Mouse (Mus musculus) heart, embryonic 13.5 days (tissue): ENCODE results near the gene Pitpnc1. TPM values are rescaled to one million over a fixed set of nuclear protein-coding genes. Genes with fewer than 3 reads are reported as not detected.
A peak's percentile ranks its signal among the peaks of the same experiment; 100 is the strongest.

ENCODE experiments used
- ATAC-seq: fragments of 200-750 bp; cut with Nextera tagmentation; 2 replicates; pipeline ENCODE4 v1.8.0; 2017; ENCODE audit warnings: moderate TSS enrichment; ENCODE audit not compliant: insufficient number of reproducible peaks, low FRiP score, low TSS enrichment; ENCODE audit errors: extremely low read depth
- H3K27ac ChIP-seq: fragments of 300-500 bp; sonication (generic); replicated peaks from 2 replicates; pipeline ENCODE4 v1.5.1; 2015; ENCODE audit warnings: moderate library complexity, mild to moderate bottlenecking, inconsistent platforms
- H3K27me3 ChIP-seq: fragments of 300-500 bp; sonication (generic); replicated peaks from 2 replicates; pipeline ENCODE4 v1.6.1; 2015; ENCODE audit warnings: mild to moderate bottlenecking, inconsistent platforms
- H3K36me3 ChIP-seq: fragments of 300-500 bp; sonication (generic); 2 replicates; pipeline ENCODE4 v1.6.1; 2015; ENCODE audit warnings: mild to moderate bottlenecking, inconsistent platforms
- H3K4me1 ChIP-seq: fragments of 300-500 bp; sonication (generic); 2 replicates; pipeline ENCODE4 v1.6.1; 2015; ENCODE audit warnings: inconsistent platforms
- H3K4me2 ChIP-seq: fragments of 300-500 bp; sonication (generic); 2 replicates; pipeline ENCODE4 v1.6.1; 2015; ENCODE audit warnings: inconsistent platforms, mild to moderate bottlenecking, moderate library complexity
- H3K4me3 ChIP-seq: fragments of 300-500 bp; sonication (generic); 2 replicates; pipeline ENCODE4 v1.5.1; 2015; ENCODE audit warnings: moderate library complexity, mild to moderate bottlenecking, inconsistent platforms
- H3K9ac ChIP-seq: fragments of 300-500 bp; sonication (generic); 2 replicates; pipeline ENCODE4 v1.6.1; 2015; ENCODE audit warnings: inconsistent platforms, mild to moderate bottlenecking, moderate library complexity
- H3K9me3 ChIP-seq: fragments of 300-500 bp; sonication (generic); 2 replicates; pipeline ENCODE4 v1.6.1; 2016; ENCODE audit warnings: inconsistent platforms
- WGBS: fragments of 180-500 bp; shearing (Covaris S2); methylation state at CpG from one replicate; pipeline ENCODE4 v1.1.7; 2015; ENCODE audit warnings: mixed read lengths; 5-methylcytosine and 5-hydroxymethylcytosine counted together
- polyA plus RNA-seq: library from polyadenylated mRNA; unstranded; fragments of >200 nt; fragmentation: Nextera tagmentation; extraction: Ambion mirVana; gene quantifications from 2 replicates; pipeline ENCODE4 v1.2.1, GENCODE M21; 2015

Gene Pitpnc1
- polyA plus RNA-seq, 1 experiment from 2014 or later: 9.3 TPM

DNA sequence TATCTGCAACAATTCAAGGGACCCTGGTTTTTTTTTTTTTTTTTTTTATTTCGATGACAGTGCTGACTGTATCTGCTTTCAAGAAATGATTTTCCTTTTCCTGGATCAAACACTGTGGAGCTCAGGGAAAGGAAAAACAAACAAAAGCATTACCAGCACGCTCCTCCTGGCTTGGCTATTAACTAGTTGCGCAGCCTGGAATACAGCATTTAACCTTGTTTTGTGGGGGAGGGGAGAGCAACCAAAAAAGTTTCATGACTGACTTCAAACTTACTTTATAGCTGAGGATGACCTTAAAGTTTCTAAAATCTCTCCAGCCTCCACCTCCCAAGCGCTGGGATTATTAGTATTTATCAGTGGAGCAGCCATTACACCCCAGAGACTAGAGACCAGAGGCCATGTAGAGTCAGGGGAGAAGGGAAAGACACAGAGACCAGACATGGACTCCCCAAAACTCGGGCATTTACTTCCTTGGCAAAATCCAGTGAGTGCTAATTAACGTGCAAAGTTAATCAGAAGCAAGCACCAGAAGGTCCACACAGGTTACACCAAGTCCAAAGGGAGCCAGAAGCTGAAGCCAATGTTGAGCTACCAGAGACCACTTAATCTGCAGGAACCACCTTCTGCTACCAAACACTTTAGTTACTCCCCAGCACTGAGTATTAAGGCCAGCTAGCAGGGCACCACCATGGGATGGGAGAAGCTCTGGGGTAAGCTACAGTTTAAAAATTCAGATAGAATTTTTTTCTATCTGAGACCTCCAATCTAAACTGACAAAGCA is 3.7 kb downstream of the Pitpnc1 start:
- Histone ChIP-seq H3K27ac (no peak overlapping the region), H3K4me1 (peaks cover 24% of the 10 kb centered on the region), H3K27me3 (no peaks in the 10 kb centered on the region), H3K9me3 (no peaks in the 10 kb centered on the region), H3K4me3 (no peak overlapping the region), H3K9ac (no peak overlapping the region), H3K36me3 (no peaks in the 10 kb centered on the region), H3K4me2 (no peak overlapping the region)
- no peak for ATAC-seq
- WGBS: 67% methylated on average over 6 of the region's 6 CpGs

- Histone ChIP-seq H3K9ac (no peak overlapping the region), H3K36me3 (no peaks in the 10 kb centered on the region), H3K9me3 (no peaks in the 10 kb centered on the region), H3K27ac (no peak overlapping the region), H3K4me3 (no peak overlapping the region), H3K27me3 (no peaks in the 10 kb centered on the region), H3K4me1 (peaks cover 18% of the 10 kb centered on the region), H3K4me2 (no peak overlapping the region)
- 53% methylated on average over 1 of the region's 1 CpGs for WGBS
- ATAC-seq: no peak
Measured at GRCm38 (mm10) chr11:107465969-107466368, 4.5 kb downstream of the Pitpnc1 start.

GRCm38 (mm10) chr11:107465041-107465440 is 5.5 kb downstream of the Pitpnc1 start:
- H3K27ac ChIP-seq: no peak overlapping the region
- H3K27me3 ChIP-seq: no peaks in the 10 kb centered on the region
- H3K4me2 ChIP-seq: no peak overlapping the region
- H3K4me1 ChIP-seq: peaks cover 16% of the 10 kb centered on the region
- no peak overlapping the region for H3K9ac ChIP-seq
- no peak overlapping the region for H3K4me3 ChIP-seq
- WGBS: 88% methylated on average over 4 of the region's 4 CpGs
- no peak for ATAC-seq
- H3K36me3 ChIP-seq: no peaks in the 10 kb centered on the region
- H3K9me3 ChIP-seq: no peaks in the 10 kb centered on the region

DNA sequence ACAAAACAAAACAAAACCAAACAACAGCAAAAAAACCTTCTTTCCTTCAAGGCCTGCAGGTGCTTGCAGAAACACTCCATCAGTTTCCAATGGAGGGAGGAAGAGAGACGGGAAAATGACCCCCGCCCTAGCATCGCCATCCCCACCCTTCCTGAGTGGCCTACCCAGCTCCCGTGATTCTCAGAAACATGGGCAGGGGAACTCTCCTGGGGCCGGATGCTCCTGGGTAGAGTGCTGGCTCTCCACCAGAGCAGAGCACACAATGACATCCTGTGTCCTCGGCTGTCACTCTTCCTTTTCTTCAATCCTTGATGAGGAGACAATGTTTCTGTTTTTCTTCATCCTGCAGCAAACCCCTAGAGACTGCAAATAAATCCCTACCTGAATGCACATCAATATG is 6.4 kb downstream of the Pitpnc1 start:
- H3K4me2 ChIP-seq: no peak overlapping the region
- no peak for ATAC-seq
- H3K36me3 ChIP-seq: no peaks in the 10 kb centered on the region
- H3K27ac ChIP-seq: no peak overlapping the region
- 67% methylated on average over 6 of the region's 6 CpGs for WGBS
- H3K4me1 ChIP-seq: peaks cover 16% of the 10 kb centered on the region
- no peaks in the 10 kb centered on the region for H3K27me3 ChIP-seq
- H3K4me3 ChIP-seq: no peak overlapping the region
- H3K9me3 ChIP-seq: no peaks in the 10 kb centered on the region
- no peak overlapping the region for H3K9ac ChIP-seq

DNA sequence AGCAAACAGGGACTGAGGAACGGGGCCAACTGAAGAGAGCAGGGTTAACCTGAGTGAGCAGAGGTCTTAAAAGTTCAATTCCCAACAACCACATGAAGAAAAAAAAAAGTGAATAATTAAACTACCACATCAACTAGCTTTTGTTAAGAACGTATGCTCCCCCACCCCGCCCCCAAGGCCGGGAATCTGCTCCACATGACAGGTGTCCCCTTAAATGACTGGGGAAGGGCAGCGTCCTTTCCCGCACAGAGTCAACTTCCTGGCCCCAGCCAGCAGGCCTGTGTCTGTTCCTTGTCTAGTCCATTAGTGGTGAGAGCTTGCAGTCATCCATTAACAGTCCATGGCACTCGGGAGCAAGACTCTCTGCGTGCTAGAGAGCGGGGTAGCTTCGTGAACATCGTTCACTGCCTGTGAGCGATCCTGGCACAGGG is 7.2 kb downstream of the Pitpnc1 start:
- H3K9ac ChIP-seq: no peak overlapping the region
- no peaks in the 10 kb centered on the region for H3K27me3 ChIP-seq
- H3K27ac ChIP-seq: no peak overlapping the region
- H3K36me3 ChIP-seq: no peaks in the 10 kb centered on the region
- H3K4me3 ChIP-seq: no peak overlapping the region
- no peaks in the 10 kb centered on the region for H3K9me3 ChIP-seq
- H3K4me1 ChIP-seq: peaks cover 15% of the 10 kb centered on the region
- no peak for ATAC-seq
- WGBS: 69% methylated on average over 12 of the region's 12 CpGs
- H3K4me2 ChIP-seq: no peak overlapping the region

DNA sequence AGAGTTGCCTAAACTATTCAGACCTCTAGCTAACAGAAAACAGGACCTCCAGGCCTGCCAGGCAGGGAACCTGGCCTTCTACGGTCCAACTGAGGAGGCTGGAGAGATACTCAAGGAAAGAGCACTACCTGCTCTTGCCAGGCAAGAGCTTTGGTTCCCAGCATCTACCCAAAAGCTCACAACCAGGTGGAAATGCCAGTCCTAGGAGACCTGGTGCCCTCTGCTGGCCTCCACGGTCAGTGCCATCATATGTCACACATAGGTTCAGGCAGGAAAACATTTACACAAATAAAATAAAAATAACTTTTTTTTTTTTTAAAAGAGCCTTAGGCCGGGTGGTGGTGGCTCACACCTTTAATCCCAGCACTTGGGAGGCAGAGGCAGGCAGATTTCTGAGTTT is 8.0 kb downstream of the Pitpnc1 start:
- Histone ChIP-seq H3K4me3 (no peak overlapping the region), H3K36me3 (no peaks in the 10 kb centered on the region), H3K4me1 (peaks cover 13% of the 10 kb centered on the region), H3K27me3 (no peaks in the 10 kb centered on the region), H3K9me3 (no peaks in the 10 kb centered on the region), H3K4me2 (no peak overlapping the region), H3K27ac (no peak overlapping the region), H3K9ac (no peak overlapping the region)
- no peak for ATAC-seq
- 94% methylated on average over 3 of the region's 3 CpGs for WGBS

DNA sequence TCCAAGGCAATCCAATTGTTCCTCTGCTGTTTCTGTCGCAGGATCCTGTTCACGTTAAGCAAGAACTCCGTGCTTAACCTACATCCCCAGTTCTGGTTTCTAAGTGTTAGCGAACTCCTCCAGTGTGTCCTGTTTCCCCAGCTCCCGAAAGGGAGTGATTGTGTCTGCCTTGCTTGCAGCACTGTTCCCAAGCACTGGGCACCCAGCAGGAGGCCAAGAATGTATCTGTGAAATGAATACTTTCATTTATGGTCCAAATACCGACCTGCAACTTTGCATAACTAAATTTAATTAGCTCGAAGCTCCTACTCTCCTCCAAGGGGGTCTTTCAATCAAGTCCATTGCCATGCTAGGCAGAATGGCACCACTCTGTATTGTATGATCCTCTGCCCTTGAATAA is 10.7 kb downstream of the Pitpnc1 start:
- H3K9ac ChIP-seq: no peak overlapping the region
- peaks cover 15% of the 10 kb centered on the region for H3K4me1 ChIP-seq
- H3K27ac ChIP-seq: no peak overlapping the region
- H3K4me3 ChIP-seq: no peak overlapping the region
- H3K27me3 ChIP-seq: no peaks in the 10 kb centered on the region
- no peak for ATAC-seq
- H3K9me3 ChIP-seq: no peaks in the 10 kb centered on the region
- 81% methylated on average over 7 of the region's 7 CpGs for WGBS
- no peaks in the 10 kb centered on the region for H3K36me3 ChIP-seq
- H3K4me2 ChIP-seq: no peak overlapping the region

- ATAC-seq: no peak
- no peaks in the 10 kb centered on the region for H3K9me3 ChIP-seq
- H3K27ac ChIP-seq: no peak overlapping the region
- H3K4me3 ChIP-seq: no peak overlapping the region
- peaks cover 17% of the 10 kb centered on the region for H3K4me1 ChIP-seq
- no peak overlapping the region for H3K9ac ChIP-seq
- 0 out of 2 replicates have a peak, but pooled peaks cover under 1% of the 10 kb centered on the region for H3K36me3 ChIP-seq
- 73% methylated on average over 7 of the region's 7 CpGs for WGBS
- no peak overlapping the region for H3K4me2 ChIP-seq
- H3K27me3 ChIP-seq: no peaks in the 10 kb centered on the region
Measured at GRCm38 (mm10) chr11:107458986-107459385, 11.5 kb downstream of the Pitpnc1 start.

DNA sequence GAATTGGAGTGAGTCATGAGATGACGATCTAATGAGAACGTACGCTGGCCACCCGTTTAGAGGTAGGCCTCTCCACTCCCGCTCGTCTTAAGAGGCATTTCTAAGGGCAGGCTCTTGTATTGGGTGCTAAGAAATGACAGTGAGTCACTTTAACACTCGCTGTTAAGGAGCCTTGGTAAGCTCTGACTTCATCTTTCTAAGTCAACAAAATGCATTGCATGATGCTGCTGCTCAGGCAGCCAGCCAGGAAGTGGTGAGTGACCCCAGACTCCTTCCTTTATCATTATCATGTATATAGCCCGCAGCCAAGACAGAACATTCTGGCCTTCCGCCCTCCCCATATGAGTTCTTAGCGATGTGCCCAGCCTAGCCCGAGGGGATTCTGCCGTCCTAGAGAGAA is 12.2 kb downstream of the Pitpnc1 start:
- 67% methylated on average over 12 of the region's 12 CpGs for WGBS
- Histone ChIP-seq H3K27ac (no peak overlapping the region), H3K9me3 (no peaks in the 10 kb centered on the region), H3K4me3 (no peak overlapping the region), H3K4me1 (peaks cover 17% of the 10 kb centered on the region), H3K4me2 (no peak overlapping the region), H3K36me3 (0 out of 2 replicates have a peak, but pooled peaks cover 2% of the 10 kb centered on the region), H3K27me3 (no peaks in the 10 kb centered on the region), H3K9ac (0 out of 2 replicates have a peak overlapping the region, but pooled peaks have one; percentile 10)
- ATAC-seq: no peak

GRCm38 (mm10) chr11:107457282-107457681 is 13.2 kb downstream of the Pitpnc1 start:
- ATAC-seq: no peak
- 84% methylated on average over 3 of the region's 3 CpGs for WGBS

GRCm38 (mm10) chr11:107454546-107455462 is 15.7 kb downstream of the Pitpnc1 start:
- Histone ChIP-seq H3K4me3 (no peak overlapping the region), H3K4me2 (peak overlapping the region; percentile 30), H3K9me3 (no peaks in the 10 kb centered on the region), H3K27ac (no peak overlapping the region), H3K4me1 (peaks cover 36% of the 10 kb centered on the region), H3K9ac (no peak overlapping the region), H3K36me3 (0 out of 2 replicates have a peak, but pooled peaks cover 2% of the 10 kb centered on the region), H3K27me3 (no peaks in the 10 kb centered on the region)
- WGBS: 49% methylated on average over 19 of the region's 19 CpGs
- 0 out of 2 replicates have a peak, but pooled peaks have one; percentile 25 for ATAC-seq

More at GRCm38 (mm10) chr11:107457282-107457681, 13.2 kb downstream of the Pitpnc1 start:
- H3K4me2 ChIP-seq: no peak overlapping the region
- H3K27me3 ChIP-seq: no peaks in the 10 kb centered on the region
- no peak overlapping the region for H3K4me3 ChIP-seq
- H3K36me3 ChIP-seq: 0 out of 2 replicates have a peak, but pooled peaks cover 2% of the 10 kb centered on the region
- no peaks in the 10 kb centered on the region for H3K9me3 ChIP-seq
- H3K4me1 ChIP-seq: peaks cover 17% of the 10 kb centered on the region
- H3K27ac ChIP-seq: no peak overlapping the region
- no peak overlapping the region for H3K9ac ChIP-seq
